Mouse (Mus musculus) megakaryocyte, embryonic 14.5 days (primary cell): ENCODE results near the gene Adig.

ENCODE experiments used
- FLI1 ChIP-seq: IDR thresholded peaks from 2 replicates; pipeline ENCODE4 v1.6.1; 2012; ENCODE audit warnings: low read length, inconsistent platforms, mixed read lengths
- GATA1 ChIP-seq: IDR thresholded peaks from 3 replicates; pipeline ENCODE4 v1.6.1; 2012; ENCODE audit warnings: mixed read lengths, low read length, inconsistent platforms, borderline replicate concordance

GRCm38 (mm10) chr2:158513821-158514336 is 11.5 kb downstream of the Adig start:
- TF ChIP-seq GATA1 (no peak), FLI1 (no peak)
